Mouse (Mus musculus) thymus, adult 2 months (tissue): ENCODE data around the gene Pla2r1.

Source experiments
- CTCF ChIP-seq: fragments of 200-500 bp; IDR thresholded peaks from 2 replicates; pipeline ENCODE4 v1.5.1; 2012; ENCODE audit warnings: mild to moderate bottlenecking, control low read depth, low read length, moderate library complexity, borderline replicate concordance; ENCODE audit not compliant: control insufficient read depth, poor library complexity, insufficient read depth; ENCODE audit errors: extremely low read depth
- POLR2A ChIP-seq: fragments of 200-500 bp; IDR thresholded peaks from 2 replicates; pipeline ENCODE4 v1.6.1; 2012; ENCODE audit warnings: mild to moderate bottlenecking, low read length, control low read depth, moderate library complexity; ENCODE audit not compliant: control insufficient read depth, poor library complexity, insufficient read depth; ENCODE audit errors: extremely low read depth

- TF ChIP-seq CTCF (no peak), POLR2A (no peak)
Measured at GRCm38 (mm10) chr2:60407387-60407786, 145.7 kb downstream of the Pla2r1 start.
